Mouse (Mus musculus) right cerebral cortex, postnatal 10 days (tissue): ENCODE results near the gene Psg26.
"Not testable (repeated sequence)": the region's sequence is repeated elsewhere in the genome, so short reads cannot be mapped to it uniquely, and the experiment has no call there.

Experiments
- DNase-seq, 2 experiments: peaks; one replicate each; pipeline ENCODE4 v3.0.0; 2021; ENCODE audit warnings: low spot score in 2 of 2

Gene Psg26

DNA sequence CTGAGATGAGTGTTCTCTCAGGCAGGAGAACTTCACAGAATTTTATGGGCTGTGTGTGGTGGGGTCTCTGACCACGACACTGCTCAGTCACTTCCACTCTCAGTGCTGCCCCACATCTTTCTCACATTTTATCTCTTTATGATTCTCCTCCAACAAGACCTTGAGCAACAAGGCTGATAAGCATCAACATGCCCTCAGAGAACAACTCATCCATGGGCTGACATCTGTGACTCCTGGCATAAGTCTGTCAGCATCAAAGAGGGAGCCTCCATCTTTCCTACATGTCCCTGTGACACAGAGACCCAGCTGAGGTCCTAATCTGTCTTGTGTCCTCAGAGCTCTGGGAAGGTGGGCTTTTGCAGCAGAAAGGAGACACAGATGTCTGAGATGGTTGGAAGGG, at the start of gene Psg26:
TSS of gene Psg26 (minus strand) at position 101 of the 400 bp plus-strand sequence.
- DNase-seq = no peak

DNA sequence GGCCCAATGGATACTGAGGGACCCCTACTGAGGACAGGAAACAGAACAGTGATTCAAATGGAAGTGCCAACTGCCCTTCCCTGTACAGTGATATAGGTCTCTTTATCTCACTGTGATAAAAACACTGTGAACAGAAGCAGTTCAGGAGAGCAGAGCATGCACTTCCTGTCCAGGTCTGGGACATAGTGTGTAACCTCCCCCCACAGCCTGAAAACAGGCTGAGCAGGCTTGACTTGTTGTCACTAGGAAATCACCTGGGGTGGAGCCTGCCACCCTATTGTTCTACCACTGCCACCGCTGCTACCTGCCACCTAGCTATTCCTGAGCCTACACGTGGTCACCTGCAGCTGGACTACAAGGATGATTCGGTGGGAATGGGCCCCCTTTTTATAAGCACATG, 49.4 kb upstream of the Psg26 start:
- no peak for DNase-seq

GRCm38 (mm10) chr7:18532169-18532568, 48.2 kb upstream of the Psg26 start, which contains the start of gene Psg25:
Gene Psg25, minus strand, starts transcription at chr7:18532269.
- DNase-seq = no peak

GRCm38 (mm10) chr7:18524668-18525067, 40.7 kb upstream of the Psg26 start:
- DNase-seq = no peak

DNA sequence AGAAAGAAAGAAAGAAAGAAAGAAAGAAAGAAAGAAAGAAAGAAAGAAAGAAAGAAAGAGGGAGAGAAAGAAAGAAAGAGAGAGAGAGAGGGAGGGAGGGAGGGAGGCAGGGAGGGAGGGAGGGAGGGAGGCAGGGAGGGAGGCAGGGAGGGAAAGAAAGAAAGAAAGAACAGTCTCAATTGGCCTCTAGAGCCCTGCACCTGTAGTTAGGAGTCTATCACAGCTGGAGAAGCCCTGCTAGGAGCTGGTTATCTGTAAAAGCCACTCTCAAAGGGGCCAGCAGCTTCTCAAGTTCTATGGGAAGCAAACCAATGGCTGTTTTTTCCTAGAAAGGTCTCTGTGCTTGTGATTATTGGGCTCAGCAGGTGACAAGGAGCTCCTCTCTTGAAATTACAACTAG, 28.9 kb upstream of the Psg26 start:
- DNase-seq = not testable (repeated sequence)

- not testable (repeated sequence) for DNase-seq
These were observed 28.4 kb upstream of the Psg26 start for GRCm38 (mm10) chr7:18512417-18512816.

DNA sequence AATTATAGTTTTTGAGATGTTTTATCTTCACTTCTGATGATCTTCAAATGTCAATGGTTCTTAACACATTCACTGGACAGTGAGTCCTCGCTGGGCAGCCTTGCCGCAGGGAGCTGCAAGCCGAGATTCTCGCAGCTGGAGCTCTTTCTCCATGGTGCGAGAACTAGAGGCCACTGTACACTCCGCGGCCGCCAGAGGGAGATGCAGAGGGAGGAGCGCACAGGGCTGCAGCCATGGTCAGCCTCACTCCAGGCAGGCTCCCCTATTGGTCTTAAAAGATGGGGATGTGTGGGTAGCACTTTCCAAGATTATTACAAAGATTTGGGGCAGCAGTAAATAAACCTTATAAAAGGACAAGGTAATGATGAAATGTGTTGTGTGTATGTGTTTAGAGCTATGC, 27.5 kb upstream of the Psg26 start:
- no peak for DNase-seq

DNA sequence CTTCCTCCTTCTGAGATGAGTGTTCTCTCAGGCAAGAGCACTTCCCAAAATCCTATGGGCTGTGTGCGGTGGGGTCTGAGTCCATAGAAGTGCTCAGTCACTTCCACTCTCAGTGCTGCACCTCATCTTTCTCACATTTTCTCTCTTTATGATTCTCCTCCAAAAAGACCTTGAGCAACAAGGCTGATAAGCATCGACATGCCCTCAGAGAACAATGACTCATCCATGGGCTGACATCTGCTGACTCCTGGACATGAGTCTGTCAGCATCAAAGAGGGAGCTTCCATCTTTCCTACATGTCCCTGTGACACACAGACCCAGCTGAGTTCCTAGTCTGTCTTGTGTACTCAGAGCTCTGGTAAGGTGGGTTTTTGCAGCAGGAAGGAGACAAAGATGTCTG, 52.0 kb downstream of the Psg26 start, which contains the start of gene Psg28:
TSS of gene Psg28 (minus strand) at position 101 of the 400 bp plus-strand sequence.
- DNase-seq = not testable (repeated sequence)
